Mouse (Mus musculus) lung, postnatal 14 days (tissue): Measurements from ENCODE around the gene Tsga10.
A peak's percentile ranks its signal among the peaks of the same experiment; 100 is the strongest.

Experiments used
- DNase-seq: peaks from one replicate; pipeline ENCODE4 v3.0.0; 2021

Tsga10 gene

DNA sequence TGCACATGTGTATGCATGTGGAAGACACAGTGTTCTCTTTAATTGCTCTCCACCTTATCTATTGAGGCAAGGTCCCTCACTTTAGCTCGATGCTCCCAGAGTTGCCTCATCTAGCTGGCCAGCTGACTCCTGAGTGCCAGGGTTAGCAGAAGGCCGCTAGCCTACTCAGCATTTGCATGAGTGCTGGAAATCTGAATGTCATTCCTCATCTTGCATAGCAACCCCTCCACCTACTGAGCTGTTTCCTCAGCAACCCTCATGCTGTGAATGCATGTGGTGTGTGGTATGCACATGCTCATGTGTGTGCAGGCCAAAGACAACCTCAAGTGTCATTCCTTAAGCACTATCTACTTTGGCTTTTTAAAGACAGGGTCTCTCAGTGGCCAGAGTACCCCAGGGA is 15.5 kb downstream of the Tsga10 start:
- no peak for DNase-seq

- DNase-seq = no peak
These were observed 19.4 kb downstream of the Tsga10 start for GRCm38 (mm10) chr1:37846878-37847277.

DNA sequence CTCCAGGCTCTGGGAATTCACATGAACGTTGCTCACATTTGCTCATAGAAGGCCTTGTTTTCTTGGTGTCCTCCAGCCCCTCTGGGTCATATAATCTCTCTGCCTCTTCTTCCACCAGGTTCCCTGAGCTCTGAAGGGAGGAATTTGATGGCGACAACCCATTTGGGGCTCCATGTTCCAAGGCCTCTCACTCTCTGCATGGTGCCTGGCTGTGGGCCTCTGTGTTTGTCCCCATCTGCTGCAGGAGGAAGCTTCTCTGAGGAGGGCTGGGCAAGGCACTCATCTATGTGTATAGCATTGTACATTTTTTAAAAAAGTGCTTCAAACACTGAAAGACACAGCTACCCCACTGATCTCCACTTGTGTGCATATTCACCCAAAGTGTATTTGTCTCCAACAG is 34.5 kb downstream of the Tsga10 start:
- DNase-seq = no peak

GRCm38 (mm10) chr1:37802291-37802690 is 63.9 kb downstream of the Tsga10 start:
- DNase-seq = peak; percentile 18

DNA sequence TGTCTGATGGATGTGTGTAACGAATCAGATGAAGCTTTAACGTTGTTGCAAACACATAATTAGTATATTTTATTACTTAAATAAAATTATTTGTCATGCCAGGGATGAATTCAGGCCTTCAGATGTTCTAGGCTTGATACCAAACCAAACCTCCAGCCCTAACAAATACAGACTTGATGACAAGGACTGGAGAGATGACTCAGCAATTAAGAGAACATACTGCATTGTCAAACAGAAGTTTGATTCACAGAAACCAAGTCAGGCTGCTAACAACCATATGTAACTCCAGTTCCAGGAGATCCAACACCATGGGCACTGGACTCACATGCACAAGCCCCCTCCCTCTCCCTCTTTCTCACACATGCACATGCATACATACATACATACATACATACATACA is 65.9 kb downstream of the Tsga10 start:
- no peak for DNase-seq

DNA sequence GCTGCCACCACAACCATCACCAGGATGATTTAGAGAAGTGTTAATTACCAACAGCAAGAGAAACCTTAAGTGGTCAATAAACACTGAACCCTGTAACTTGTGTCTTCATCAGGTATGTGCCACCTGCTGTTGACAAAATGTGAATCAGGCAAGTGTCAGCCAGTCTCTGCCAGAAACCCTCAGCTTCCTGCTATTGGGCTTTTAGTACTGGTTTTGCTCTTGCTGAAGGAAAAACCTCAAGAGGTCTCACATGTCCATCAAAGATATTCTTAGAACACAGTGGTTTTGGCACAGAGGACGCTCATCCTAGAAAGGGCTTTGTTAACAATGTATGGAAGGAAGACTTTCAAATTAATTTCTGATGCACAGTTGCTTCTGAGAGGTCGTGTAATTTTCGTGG is 66.7 kb downstream of the Tsga10 start:
- DNase-seq = no peak

- no peak for DNase-seq
These were observed 106.8 kb downstream of the Tsga10 start for GRCm38 (mm10) chr1:37759407-37759806.

- no peak for DNase-seq
These were observed 121.5 kb downstream of the Tsga10 start for GRCm38 (mm10) chr1:37744650-37745259.

GRCm38 (mm10) chr1:37742602-37743270 is 123.5 kb downstream of the Tsga10 start:
- DNase-seq = no peak

DNA sequence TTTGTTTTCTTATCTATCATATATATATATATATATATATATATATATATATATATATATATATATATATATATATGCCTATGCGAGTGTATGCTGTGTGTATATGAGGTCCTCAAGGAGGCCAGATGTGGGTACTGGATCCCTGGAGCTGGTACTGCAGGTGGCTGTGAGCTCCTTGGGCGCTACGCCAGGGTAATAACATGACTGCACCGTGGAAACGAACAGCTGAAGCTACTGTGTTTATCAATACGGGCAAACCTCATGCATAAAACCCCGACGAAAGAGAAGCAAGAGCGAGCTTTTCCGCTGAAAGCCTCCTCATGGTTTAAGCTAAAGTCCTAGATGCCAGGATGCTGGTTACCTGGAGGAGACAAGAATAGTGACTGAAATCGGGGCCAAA is 124.1 kb downstream of the Tsga10 start:
- no peak for DNase-seq

DNA sequence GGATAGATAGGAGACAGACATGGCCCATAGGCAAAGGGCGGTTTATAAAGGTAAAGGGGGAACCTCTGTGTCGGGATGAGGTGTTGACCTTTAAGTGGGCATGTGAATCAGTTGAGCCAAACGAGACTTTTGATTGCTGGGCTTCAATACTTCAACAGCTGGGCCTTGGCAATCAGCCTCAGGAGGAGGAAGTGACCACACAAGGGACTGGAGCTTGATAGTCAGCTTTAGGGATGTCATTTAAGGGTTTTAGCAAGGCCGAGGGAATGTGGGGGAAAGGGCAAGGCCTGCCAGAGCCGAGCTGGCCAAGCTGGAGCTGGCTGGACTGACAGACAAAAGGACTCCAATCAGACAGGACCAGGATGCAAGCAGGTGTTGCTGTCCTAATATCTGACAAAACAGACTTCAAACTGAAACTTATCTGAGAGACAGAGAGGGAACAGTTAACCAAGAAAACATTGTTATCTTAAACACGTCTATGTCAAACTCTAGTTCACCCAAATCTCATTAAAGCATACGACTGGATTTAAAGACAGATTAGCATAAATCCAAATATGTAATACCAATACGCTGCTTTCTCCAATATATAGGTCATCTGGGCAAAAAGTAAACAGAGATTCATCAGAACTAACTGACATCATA is 125.9 kb downstream of the Tsga10 start:
- no peak for DNase-seq

GRCm38 (mm10) chr1:37738895-37739294 is 127.3 kb downstream of the Tsga10 start:
- DNase-seq = no peak

- no peak for DNase-seq
These were observed 129.2 kb downstream of the Tsga10 start for GRCm38 (mm10) chr1:37737045-37737444.

GRCm38 (mm10) chr1:37735932-37736331 is 130.3 kb downstream of the Tsga10 start:
- DNase-seq = no peak

DNA sequence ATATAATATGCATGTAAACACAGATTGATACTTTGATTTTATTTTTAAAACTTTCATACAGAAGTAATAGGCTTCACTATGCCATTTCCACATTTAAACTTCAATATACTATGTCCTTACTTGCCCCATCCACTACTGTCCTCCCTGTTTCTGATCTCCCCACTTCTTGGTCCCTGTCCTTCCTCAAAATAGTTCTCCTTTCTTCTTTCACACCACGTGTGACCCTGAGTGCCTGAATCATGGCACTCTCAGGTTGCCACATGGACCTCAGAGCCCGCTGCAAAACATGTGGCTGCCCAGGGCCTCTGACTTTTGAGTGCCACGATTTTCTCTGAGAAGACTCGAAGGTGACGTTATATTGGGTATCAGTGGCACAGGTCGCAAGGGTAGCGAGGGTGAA is 131.4 kb downstream of the Tsga10 start:
- no peak for DNase-seq

DNA sequence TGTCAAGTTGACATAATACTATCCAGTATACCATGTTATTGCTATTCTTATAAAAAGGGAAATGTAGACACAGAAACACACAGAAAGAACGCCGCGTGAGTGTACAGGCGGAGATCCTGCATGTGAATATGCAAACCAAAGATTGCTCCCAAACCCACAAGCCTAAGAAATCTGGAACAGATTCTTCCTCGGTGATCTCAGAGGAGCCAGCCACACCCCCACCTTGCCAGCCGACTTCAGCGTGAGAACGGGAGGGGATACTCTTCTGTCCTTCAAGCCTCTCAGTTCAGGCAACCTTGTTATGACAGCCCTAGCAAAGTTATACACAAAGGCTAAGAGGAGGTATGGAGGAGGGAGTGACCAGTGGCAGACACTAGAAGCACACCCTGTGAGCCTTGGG is 136.9 kb downstream of the Tsga10 start:
- DNase-seq = no peak

DNA sequence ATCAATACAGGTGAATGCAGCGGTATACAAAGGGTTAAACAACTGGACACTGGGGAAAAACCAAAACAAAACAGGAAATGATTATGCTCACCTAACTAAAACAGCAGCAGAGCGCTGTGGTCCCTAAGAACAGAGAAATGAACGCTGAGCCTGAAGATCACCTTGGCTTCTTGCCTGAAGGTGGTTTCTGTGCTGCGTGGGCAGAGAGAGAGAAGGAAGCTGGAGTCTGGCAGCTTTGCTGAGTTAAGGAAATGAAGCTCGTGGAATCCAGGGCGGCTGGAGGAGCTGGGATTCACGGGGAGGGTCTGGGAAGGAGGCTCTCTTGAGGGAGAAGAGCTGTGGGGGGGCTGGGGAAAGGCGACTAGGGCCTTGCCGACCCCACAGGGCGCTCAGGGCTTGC is 138.2 kb downstream of the Tsga10 start:
- DNase-seq = no peak

DNA sequence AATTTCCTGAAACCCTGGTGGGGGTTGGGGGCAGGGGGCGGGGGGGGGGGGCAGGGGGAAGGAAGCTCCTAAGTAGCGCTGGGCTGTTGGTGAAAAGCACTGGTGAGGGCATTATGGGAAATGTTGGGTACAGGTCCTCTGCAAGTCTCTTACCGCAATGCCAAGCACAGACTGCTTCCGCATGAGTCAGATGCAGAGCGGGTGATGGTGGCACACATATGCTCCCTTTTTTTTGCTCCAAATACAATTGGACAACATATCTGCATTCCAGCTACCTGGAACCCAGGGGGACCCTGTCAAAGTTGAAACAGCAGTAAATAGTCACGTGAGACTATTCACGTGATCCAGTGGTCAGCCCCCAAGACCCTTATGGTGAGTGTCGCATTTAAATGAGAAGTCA is 139.0 kb downstream of the Tsga10 start:
- DNase-seq = no peak

- DNase-seq = no peak
These were observed 139.8 kb downstream of the Tsga10 start for GRCm38 (mm10) chr1:37726426-37726825.

- no peak for DNase-seq
These were observed 140.3 kb downstream of the Tsga10 start for GRCm38 (mm10) chr1:37725880-37726279.

GRCm38 (mm10) chr1:37721092-37721491 is 145.1 kb downstream of the Tsga10 start:
- no peak for DNase-seq

GRCm38 (mm10) chr1:37719761-37720640 is 146.2 kb downstream of the Tsga10 start, which contains the start of gene 2010300C02Rik:
TSS of gene 2010300C02Rik (minus strand) at chr1:37720085.
- peak; percentile 67 for DNase-seq

DNA sequence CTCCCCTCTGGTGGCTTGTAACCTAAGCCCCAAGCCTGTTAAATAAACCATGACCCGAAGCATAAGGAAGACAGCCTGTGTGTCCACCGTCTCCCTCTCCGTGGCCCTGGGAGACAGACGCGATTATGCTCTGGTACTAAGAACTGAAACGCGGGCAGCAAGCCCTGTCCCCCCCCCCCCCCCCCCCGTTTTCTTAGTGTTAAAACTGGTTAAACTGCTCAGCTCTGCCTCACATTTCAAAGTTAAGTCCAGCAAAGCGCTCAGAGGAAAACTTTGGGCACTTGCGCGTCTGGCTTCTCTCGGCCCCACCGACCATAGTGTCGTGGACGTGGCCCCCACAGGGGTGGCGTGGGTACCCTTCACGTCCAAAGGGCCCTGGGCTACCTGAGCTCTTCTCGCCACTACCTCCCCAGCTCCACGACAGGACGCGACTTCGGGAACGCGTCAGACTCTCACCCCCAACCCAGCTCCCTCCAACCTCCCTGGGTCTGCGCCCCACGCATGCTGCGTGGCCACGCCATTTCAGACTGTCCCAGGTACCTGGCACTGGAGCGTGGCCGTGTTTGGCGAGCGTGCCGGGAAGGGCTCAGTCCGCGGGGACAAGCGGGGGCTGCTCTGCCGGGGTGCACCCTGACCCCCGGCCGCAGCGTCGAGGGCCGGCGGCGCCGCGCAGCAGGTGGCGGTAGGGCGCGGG is 147.1 kb downstream of the Tsga10 start:
- no peak for DNase-seq
